Mouse (Mus musculus) neural tube, embryonic 13.5 days (tissue): ENCODE data around the gene Lrrc19. TPM values are rescaled to one million over a fixed set of nuclear protein-coding genes. Genes with fewer than 3 reads are reported as not detected.
"Not testable (repeated sequence)": the region's sequence is repeated elsewhere in the genome, so short reads cannot be mapped to it uniquely, and the experiment has no call there.

Source experiments
- ATAC-seq: fragments of 200-750 bp; cut with Nextera tagmentation; 2 replicates; pipeline ENCODE4 v1.8.0; 2017; ENCODE audit warnings: low read depth, mild to moderate bottlenecking, moderate TSS enrichment, moderate library complexity
- H3K27ac ChIP-seq: fragments of 300-500 bp; sonication (generic); replicated peaks from 2 replicates; pipeline ENCODE4 v1.5.1; 2015; ENCODE audit warnings: moderate library complexity, mild to moderate bottlenecking, inconsistent platforms
- H3K27me3 ChIP-seq: fragments of 300-500 bp; sonication (generic); 2 replicates; pipeline ENCODE4 v1.6.1; 2015; ENCODE audit warnings: mild to moderate bottlenecking, inconsistent platforms
- H3K36me3 ChIP-seq: fragments of 300-500 bp; sonication (generic); 2 replicates; pipeline ENCODE4 v1.6.1; 2015; ENCODE audit warnings: mild to moderate bottlenecking, inconsistent platforms
- H3K4me1 ChIP-seq: fragments of 300-500 bp; sonication (generic); replicated peaks from 2 replicates; pipeline ENCODE4 v1.6.1; 2015; ENCODE audit warnings: inconsistent platforms
- H3K4me2 ChIP-seq: fragments of 300-500 bp; sonication (generic); 2 replicates; pipeline ENCODE4 v1.6.1; 2015; ENCODE audit warnings: inconsistent platforms, mild to moderate bottlenecking, moderate library complexity
- H3K4me3 ChIP-seq: fragments of 300-500 bp; sonication (generic); 2 replicates; pipeline ENCODE4 v1.5.1; 2015; ENCODE audit warnings: mild to moderate bottlenecking, inconsistent platforms
- H3K9ac ChIP-seq: fragments of 300-500 bp; sonication (generic); 2 replicates; pipeline ENCODE4 v1.6.1; 2015; ENCODE audit warnings: moderate library complexity, mild to moderate bottlenecking, inconsistent platforms
- H3K9me3 ChIP-seq: fragments of 300-500 bp; sonication (generic); 2 replicates; pipeline ENCODE4 v1.6.1; 2016; ENCODE audit warnings: inconsistent platforms
- WGBS: fragments of 180-500 bp; shearing (Covaris S2); methylation state at CpG from one replicate; pipeline ENCODE4 v1.1.7; 2015; 5-methylcytosine and 5-hydroxymethylcytosine counted together
- polyA plus RNA-seq: library from polyadenylated mRNA; unstranded; fragments of >200 nt; fragmentation: Nextera tagmentation; extraction: Ambion mirVana; gene quantifications from 2 replicates; pipeline ENCODE4 v1.2.1, GENCODE M21; 2015

The Lrrc19 gene
- polyA plus RNA-seq = 0.44 and 0.59 TPM in 2 replicates

GRCm38 (mm10) chr4:94649920-94650319 is at the start of gene Lrrc19:
Lrrc19 (minus strand) TSS chr4:94650144.
- H3K4me2 ChIP-seq = no peak within 1 kb of the TSS
- 90% methylated on average over 3 of the region's 3 CpGs for WGBS
- H3K9ac ChIP-seq = no peak within 1 kb of the TSS
- peaks cover 7% of the 10 kb centered on the region for H3K36me3 ChIP-seq
- H3K9me3 ChIP-seq = no peaks in the 10 kb centered on the region
- H3K4me3 ChIP-seq = no peak within 1 kb of the TSS
- no peaks in the 10 kb centered on the region for H3K4me1 ChIP-seq
- no peak within 1 kb of the TSS for H3K27ac ChIP-seq
- ATAC-seq = no peak
- H3K27me3 ChIP-seq = no peaks in the 10 kb centered on the region

DNA sequence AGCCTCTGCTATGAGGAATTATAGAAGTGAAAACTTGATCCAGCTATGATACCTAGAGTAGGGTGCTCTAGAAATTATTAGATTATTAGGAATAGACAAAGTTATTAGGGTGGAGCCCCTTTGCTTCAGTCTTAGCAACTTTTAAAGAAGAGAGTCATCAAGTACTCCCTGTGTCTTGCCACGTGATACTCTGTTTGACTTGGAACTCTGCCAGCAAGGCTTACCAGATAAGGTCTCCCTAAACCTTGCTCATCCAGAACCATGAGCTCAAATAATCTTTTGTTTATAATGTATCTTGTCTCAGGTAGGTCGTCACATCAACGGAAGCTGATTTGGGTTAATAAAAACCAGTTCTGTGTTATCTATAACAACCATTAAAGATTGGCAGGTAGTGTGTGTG is 46.4 kb upstream of the Lrrc19 start:
- ATAC-seq = no peak
- no peaks in the 10 kb centered on the region for H3K9me3 ChIP-seq

GRCm38 (mm10) chr4:94692175-94692574 is 42.2 kb upstream of the Lrrc19 start:
- no peaks in the 10 kb centered on the region for H3K9me3 ChIP-seq
- 88% methylated on average over 2 of the region's 2 CpGs for WGBS
- H3K4me2 ChIP-seq = no peak overlapping the region
- H3K4me1 ChIP-seq = no peaks in the 10 kb centered on the region
- H3K27me3 ChIP-seq = no peaks in the 10 kb centered on the region
- ATAC-seq = no peak
- no peak overlapping the region for H3K27ac ChIP-seq
- no peak overlapping the region for H3K4me3 ChIP-seq
- no peak overlapping the region for H3K9ac ChIP-seq
- peaks cover 29% of the 10 kb centered on the region for H3K36me3 ChIP-seq

More for the DNA sequence above, 46.4 kb upstream of the Lrrc19 start:
- Histone ChIP-seq H3K4me3 (no peak overlapping the region), H3K27ac (no peak overlapping the region), H3K36me3 (peaks cover 13% of the 10 kb centered on the region; the same call in 1 of the 2 replicates), H3K4me2 (no peak overlapping the region), H3K4me1 (no peaks in the 10 kb centered on the region), H3K27me3 (no peaks in the 10 kb centered on the region), H3K9ac (no peak overlapping the region)
- WGBS = 88% methylated on average over 3 of the region's 3 CpGs

DNA sequence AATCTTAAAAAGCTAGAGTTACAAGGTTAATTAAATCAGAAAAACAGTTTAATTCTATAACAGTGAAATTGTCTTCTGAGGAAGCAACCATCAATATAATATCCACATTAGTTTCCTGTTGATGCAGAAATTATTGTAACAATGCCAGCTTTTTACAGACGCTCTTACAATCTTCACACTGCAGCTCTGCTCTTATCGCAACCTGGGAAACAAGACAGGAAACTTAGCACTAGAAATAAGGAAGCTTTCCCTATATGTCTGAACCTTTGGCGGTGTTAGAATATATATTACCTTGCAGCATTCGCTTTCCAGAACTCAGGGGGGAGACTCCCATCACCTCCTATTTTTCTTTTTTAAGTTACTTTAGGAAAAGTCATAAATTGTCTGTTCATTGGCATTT is 41.1 kb upstream of the Lrrc19 start:
- H3K4me2 ChIP-seq = no peak overlapping the region
- 92% methylated on average over 4 of the region's 4 CpGs for WGBS
- no peak for ATAC-seq

DNA sequence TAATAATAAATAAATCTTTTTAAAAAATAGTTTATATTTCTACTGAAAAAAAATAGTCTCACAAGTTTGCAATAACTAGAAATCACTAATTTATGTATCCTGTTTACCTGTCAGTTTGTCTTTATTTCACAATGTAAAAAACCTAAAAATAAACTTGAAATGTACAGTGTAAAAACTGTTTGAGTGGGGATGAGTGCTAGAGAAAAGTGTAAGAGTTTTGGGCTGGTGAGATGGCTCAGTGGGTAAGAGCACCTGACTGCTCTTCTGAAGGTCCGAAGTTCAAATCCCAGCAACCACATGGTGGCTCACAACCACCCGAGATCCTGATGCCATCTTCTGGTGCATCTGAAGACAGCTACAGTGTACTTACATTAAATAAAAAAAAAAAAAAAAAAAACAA is 39.9 kb upstream of the Lrrc19 start:
- not testable (repeated sequence) for H3K4me2 ChIP-seq, H3K4me1 ChIP-seq, H3K9me3 ChIP-seq, H3K27ac ChIP-seq, H3K27me3 ChIP-seq, ATAC-seq, H3K9ac ChIP-seq, H3K4me3 ChIP-seq
- H3K36me3 ChIP-seq = peaks cover 34% of the 10 kb centered on the region
- 92% methylated on average over 2 of the region's 2 CpGs for WGBS

More for the DNA sequence above, 41.1 kb upstream of the Lrrc19 start:
- no peaks in the 10 kb centered on the region for H3K27me3 ChIP-seq
- no peak overlapping the region for H3K27ac ChIP-seq
- H3K36me3 ChIP-seq = peaks cover 35% of the 10 kb centered on the region
- H3K9me3 ChIP-seq = no peaks in the 10 kb centered on the region
- no peak overlapping the region for H3K9ac ChIP-seq
- H3K4me1 ChIP-seq = no peaks in the 10 kb centered on the region
- H3K4me3 ChIP-seq = no peak overlapping the region

DNA sequence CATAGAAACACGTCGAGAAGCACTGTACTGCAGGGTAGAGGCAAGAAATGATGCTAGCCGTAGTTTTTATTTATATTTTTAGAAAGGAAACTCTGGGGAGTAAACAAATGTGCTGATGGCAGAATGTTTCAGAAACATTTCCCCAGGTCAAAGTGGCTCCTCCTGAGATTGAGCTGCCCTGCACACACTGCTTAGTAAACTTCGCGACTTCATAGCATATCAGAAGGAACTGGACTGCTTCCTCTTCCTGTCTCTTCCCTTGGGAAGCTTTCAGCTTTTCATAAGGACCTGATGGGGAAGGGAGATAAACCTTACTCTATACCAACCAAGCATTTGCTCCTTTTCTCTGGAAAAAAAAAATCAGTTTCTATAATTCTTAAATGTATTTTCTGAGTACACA is 33.4 kb upstream of the Lrrc19 start:
- H3K4me1 ChIP-seq = no peaks in the 10 kb centered on the region
- 93% methylated on average over 5 of the region's 5 CpGs for WGBS
- ATAC-seq = no peak
- H3K4me2 ChIP-seq = no peak overlapping the region
- no peak overlapping the region for H3K4me3 ChIP-seq
- H3K9ac ChIP-seq = no peak overlapping the region
- no peak overlapping the region for H3K27ac ChIP-seq
- peaks cover 41% of the 10 kb centered on the region for H3K36me3 ChIP-seq
- H3K9me3 ChIP-seq = no peaks in the 10 kb centered on the region
- H3K27me3 ChIP-seq = no peaks in the 10 kb centered on the region

GRCm38 (mm10) chr4:94682029-94682428 is 32.1 kb upstream of the Lrrc19 start:
- peaks cover 31% of the 10 kb centered on the region for H3K36me3 ChIP-seq
- H3K9ac ChIP-seq = no peak overlapping the region
- no peak overlapping the region for H3K4me3 ChIP-seq
- H3K4me1 ChIP-seq = no peaks in the 10 kb centered on the region
- H3K4me2 ChIP-seq = no peak overlapping the region
- ATAC-seq = no peak
- no peaks in the 10 kb centered on the region for H3K27me3 ChIP-seq
- no peak overlapping the region for H3K27ac ChIP-seq
- H3K9me3 ChIP-seq = no peaks in the 10 kb centered on the region
- WGBS = 85% methylated on average over 1 of the region's 1 CpGs

- peaks cover 27% of the 10 kb centered on the region for H3K36me3 ChIP-seq
- no peak overlapping the region for H3K27ac ChIP-seq
- ATAC-seq = no peak
- no peak overlapping the region for H3K4me3 ChIP-seq
- no peaks in the 10 kb centered on the region for H3K9me3 ChIP-seq
- H3K9ac ChIP-seq = no peak overlapping the region
- whole genome bisulfite sequencing = 91% methylated on average over 2 of the region's 2 CpGs
- no peak overlapping the region for H3K4me2 ChIP-seq
- H3K27me3 ChIP-seq = no peaks in the 10 kb centered on the region
- no peaks in the 10 kb centered on the region for H3K4me1 ChIP-seq
These were observed 31.2 kb upstream of the Lrrc19 start for GRCm38 (mm10) chr4:94681181-94681580.

- ATAC-seq = no peak
- Histone ChIP-seq H3K9ac (no peak overlapping the region), H3K27me3 (no peaks in the 10 kb centered on the region), H3K27ac (no peak overlapping the region), H3K4me2 (no peak overlapping the region), H3K36me3 (peaks cover 25% of the 10 kb centered on the region), H3K4me1 (no peaks in the 10 kb centered on the region), H3K9me3 (no peaks in the 10 kb centered on the region), H3K4me3 (no peak overlapping the region)
- WGBS = 92% methylated on average over 2 of the region's 2 CpGs
These were observed 30.7 kb upstream of the Lrrc19 start for GRCm38 (mm10) chr4:94680662-94681061.

DNA sequence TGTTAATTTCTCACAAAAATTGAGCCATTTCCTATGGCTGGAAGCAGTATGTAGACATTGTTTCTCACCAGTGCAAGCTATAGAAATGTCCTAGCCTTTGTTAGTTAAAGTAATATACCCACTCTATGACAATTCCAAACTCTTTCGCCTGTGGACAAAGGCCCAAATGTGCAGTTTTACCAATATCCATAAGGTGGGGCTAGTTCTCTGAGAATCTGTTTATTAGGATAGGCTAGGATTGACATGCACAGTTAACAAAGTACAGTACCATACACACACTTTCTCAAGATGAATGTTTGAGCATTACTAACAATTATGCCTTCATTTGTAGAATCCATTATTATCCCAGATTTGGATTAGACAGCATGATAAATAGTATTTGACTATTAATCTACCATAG is 19.8 kb upstream of the Lrrc19 start:
- Histone ChIP-seq H3K27me3 (no peaks in the 10 kb centered on the region), H3K4me3 (no peak overlapping the region), H3K36me3 (no peaks in the 10 kb centered on the region), H3K9me3 (no peaks in the 10 kb centered on the region), H3K9ac (no peak overlapping the region), H3K27ac (no peak overlapping the region), H3K4me2 (no peak overlapping the region), H3K4me1 (no peaks in the 10 kb centered on the region)
- WGBS = 66% methylated on average over 1 of the region's 1 CpGs
- ATAC-seq = no peak; the same call in 1 of the 2 replicates

DNA sequence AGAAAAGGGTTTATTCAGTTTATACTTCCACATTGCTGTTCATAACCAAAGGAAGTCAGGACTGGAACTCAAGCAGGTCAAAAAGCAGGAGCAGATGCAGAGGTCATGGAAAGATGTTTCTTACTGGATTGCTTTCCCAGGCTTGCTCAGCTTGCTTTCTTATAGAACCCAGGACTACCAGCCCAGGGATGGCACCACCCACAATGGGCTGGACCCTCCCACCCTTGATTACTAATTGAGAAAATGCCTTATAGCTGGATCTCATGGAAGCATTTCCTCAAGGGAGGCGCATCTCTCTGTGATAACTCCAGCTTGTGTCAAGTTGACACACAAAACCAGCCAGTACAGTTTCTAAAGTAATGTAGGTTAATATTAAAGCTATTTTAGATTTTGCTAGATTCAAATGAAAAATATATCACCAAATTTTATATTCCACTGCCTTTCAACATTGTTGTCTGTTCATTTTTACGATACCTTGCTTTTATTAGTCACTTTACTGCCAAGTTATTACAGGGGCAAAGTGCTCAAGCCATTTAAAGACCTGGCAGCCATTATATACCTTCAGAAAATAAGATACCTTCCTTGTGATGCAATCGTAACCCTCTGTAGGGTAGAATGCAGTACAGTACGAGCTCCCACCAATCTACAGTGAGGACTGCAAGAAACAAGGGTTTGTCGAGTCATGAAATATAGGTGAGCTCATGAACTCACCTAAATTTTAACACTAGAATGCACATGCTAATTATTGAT is 657 bp upstream of the Lrrc19 start:
- H3K4me2 ChIP-seq, H3K4me1 ChIP-seq, H3K4me3 ChIP-seq, H3K27me3 ChIP-seq, ATAC-seq, H3K9ac ChIP-seq, H3K27ac ChIP-seq, H3K9me3 ChIP-seq: not testable (repeated sequence)
- WGBS = 85% methylated on average over 5 of the region's 5 CpGs
- H3K36me3 ChIP-seq = peaks cover 14% of the 10 kb centered on the region

DNA sequence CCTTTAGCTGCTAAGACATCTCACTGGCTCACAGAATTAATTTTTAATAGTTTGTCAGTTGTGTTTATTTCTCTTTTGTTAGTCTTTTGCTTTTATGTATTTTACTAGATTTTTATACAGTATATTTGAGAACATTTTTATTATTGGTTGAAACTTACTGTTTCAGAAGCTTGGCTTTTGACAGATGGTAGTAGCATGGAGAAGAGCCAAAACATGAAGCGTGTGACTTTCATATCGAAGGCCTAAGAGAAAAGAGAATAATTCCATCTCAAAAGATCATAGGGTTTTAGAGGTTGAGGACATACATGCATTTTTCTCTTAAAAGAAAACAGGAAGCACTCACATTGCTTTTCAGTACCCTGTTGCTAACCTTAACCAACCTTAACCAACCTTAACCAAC is 6.8 kb downstream of the Lrrc19 start:
- H3K27me3 ChIP-seq = no peaks in the 10 kb centered on the region
- H3K4me2 ChIP-seq = no peak overlapping the region
- no peak for ATAC-seq
- no peak overlapping the region for H3K4me3 ChIP-seq
- H3K27ac ChIP-seq = no peak overlapping the region
- no peak overlapping the region for H3K9ac ChIP-seq
- H3K36me3 ChIP-seq = 0 out of 2 replicates have a peak, but pooled peaks cover 2% of the 10 kb centered on the region
- H3K4me1 ChIP-seq = no peaks in the 10 kb centered on the region
- 97% methylated on average over 2 of the region's 2 CpGs for WGBS
- H3K9me3 ChIP-seq = no peaks in the 10 kb centered on the region

GRCm38 (mm10) chr4:94620077-94620476 is 29.9 kb downstream of the Lrrc19 start:
- WGBS = 91% methylated on average over 2 of the region's 2 CpGs
- no peak overlapping the region for H3K4me3 ChIP-seq

More at GRCm38 (mm10) chr4:94620077-94620476, 29.9 kb downstream of the Lrrc19 start:
- Histone ChIP-seq H3K36me3 (peaks cover 4% of the 10 kb centered on the region), H3K9me3 (no peaks in the 10 kb centered on the region), H3K27me3 (no peaks in the 10 kb centered on the region), H3K4me1 (peaks cover 11% of the 10 kb centered on the region), H3K9ac (no peak overlapping the region), H3K4me2 (no peak overlapping the region), H3K27ac (no peak overlapping the region)
- ATAC-seq = no peak
